8 mouse cellular contexts compared by ENCODE assay signal in genomic region chr13:58384371-58384770, GRCm38 (mm10). TPM values are rescaled to one million over a fixed set of nuclear protein-coding genes. Genes with fewer than 3 reads are reported as not detected.
DNase-seq lines count a peak whose midpoint lies in the region; ATAC-seq and TF ChIP-seq lines count a peak whose summit lies in the region.

No protein-coding gene starts in this region.

- no peak for ATAC-seq in heart, embryonic 16.5 days (replicated peaks; ENCODE audit: extremely low read depth, insufficient read depth, low FRiP score)
- peak; percentile 35; the same call in 1 of the 2 replicates for ATAC-seq in hindbrain, embryonic 12.5 days (ENCODE audit: low FRiP score)
- ATAC-seq in midbrain, embryonic 12.5 days (ENCODE audit: low FRiP score, low read depth) = 0 out of 2 replicates have a peak, but pooled peaks have one; percentile 56

- H3K36me3 ChIP-seq in heart, embryonic 16.5 days (ENCODE audit: control insufficient read depth, insufficient read depth) = peaks cover 25% of the 10 kb centered on the region
- peaks cover 33% of the 10 kb centered on the region for H3K36me3 ChIP-seq in hindbrain, embryonic 12.5 days
- peaks cover 31% of the 10 kb centered on the region for H3K36me3 ChIP-seq in midbrain, embryonic 12.5 days

- H3K9ac ChIP-seq in heart, embryonic 16.5 days (ENCODE audit: low read length) = peak overlapping the region; percentile 95
- peak overlapping the region; percentile 82 for H3K9ac ChIP-seq in hindbrain, embryonic 12.5 days
- peak overlapping the region; percentile 74 for H3K9ac ChIP-seq in midbrain, embryonic 12.5 days (replicated peaks)

- H3K4me1 ChIP-seq in heart, embryonic 16.5 days (ENCODE audit: control insufficient read depth, insufficient read depth, low read length) = peaks cover 13% of the 10 kb centered on the region; the same call in 1 of the 2 replicates
- H3K4me1 ChIP-seq in bone marrow, adult 2 months (ENCODE audit: control insufficient read depth, insufficient read depth, low read length) = peaks cover 2% of the 10 kb centered on the region
- peaks cover 5% of the 10 kb centered on the region for H3K4me1 ChIP-seq in hindbrain, embryonic 12.5 days
- peaks cover 6% of the 10 kb centered on the region for H3K4me1 ChIP-seq in midbrain, embryonic 12.5 days

- no peak for TF ChIP-seq CTCF in bone marrow, adult 2 months (IDR thresholded peaks at IDR 0.05; ENCODE audit: control insufficient read depth, insufficient read depth, low read length)

- TF ChIP-seq POLR2A in bone marrow, adult 2 months (IDR thresholded peaks at IDR 0.05; ENCODE audit: borderline replicate concordance, control insufficient read depth, low read depth, low read length) = no peak

- H3K4me3 ChIP-seq in heart, embryonic 16.5 days (ENCODE audit: low read length) = peak overlapping the region; percentile 88
- H3K4me3 ChIP-seq in bone marrow, adult 2 months (replicated peaks; ENCODE audit: control insufficient read depth, low read depth, low read length) = peak overlapping the region; percentile 97
- peak overlapping the region; percentile 67 for H3K4me3 ChIP-seq in hindbrain, embryonic 12.5 days
- peak overlapping the region; percentile 82 for H3K4me3 ChIP-seq in midbrain, embryonic 12.5 days

- 41% methylated on average over 11 of the region's 11 CpGs for WGBS in heart, embryonic 16.5 days
- 36% methylated on average over 11 of the region's 11 CpGs for WGBS in bone marrow, adult 2 months
- WGBS in hindbrain, embryonic 12.5 days = 49% methylated on average over 11 of the region's 11 CpGs
- 60% methylated on average over 11 of the region's 11 CpGs for WGBS in midbrain, embryonic 12.5 days

- H3K4me2 ChIP-seq in heart, embryonic 16.5 days (ENCODE audit: low read depth, low read length) = peak overlapping the region; percentile 93
- peak overlapping the region; percentile 92 for H3K4me2 ChIP-seq in hindbrain, embryonic 12.5 days (replicated peaks)
- H3K4me2 ChIP-seq in midbrain, embryonic 12.5 days (replicated peaks) = peak overlapping the region; percentile 78

- no peak overlapping the region; the same call in 1 of the 2 replicates for H3K27ac ChIP-seq in heart, embryonic 16.5 days (ENCODE audit: low read length)
- H3K27ac ChIP-seq in bone marrow, adult 2 months (ENCODE audit: control insufficient read depth, insufficient read depth, low read depth, low read length, poor library complexity) = no peak overlapping the region
- H3K27ac ChIP-seq in hindbrain, embryonic 12.5 days = no peak overlapping the region
- no peak overlapping the region for H3K27ac ChIP-seq in midbrain, embryonic 12.5 days (replicated peaks)

- intact Hi-C loops in left cerebral cortex, postnatal 10 days (cut with DNase I) = no loop called here

- no peaks in the 10 kb centered on the region for H3K27me3 ChIP-seq in heart, embryonic 16.5 days (ENCODE audit: control insufficient read depth, insufficient read depth, low read length)
- no peaks in the 10 kb centered on the region for H3K27me3 ChIP-seq in hindbrain, embryonic 12.5 days
- no peaks in the 10 kb centered on the region for H3K27me3 ChIP-seq in midbrain, embryonic 12.5 days

- no peak for DNase-seq in heart, adult 8-10 months (ENCODE audit: low spot score)
- no peak for DNase-seq in Muller cell, postnatal 12 days (ENCODE audit: inconsistent ontology term)
- no peak for DNase-seq in left cerebral cortex, postnatal 10 days (ENCODE audit: extremely low spot score in 1 of 2, low spot score in 2 of 2)
- DNase-seq in urinary bladder, adult 18-20 months (ENCODE audit: low spot score in 2 of 2) = no peak

- H3K9me3 ChIP-seq in heart, embryonic 16.5 days (replicated peaks; ENCODE audit: control insufficient read depth, low read length) = peaks cover 17% of the 10 kb centered on the region
- H3K9me3 ChIP-seq in hindbrain, embryonic 12.5 days (replicated peaks) = peaks cover 23% of the 10 kb centered on the region
- peaks cover 22% of the 10 kb centered on the region for H3K9me3 ChIP-seq in midbrain, embryonic 12.5 days

RNA-seq across cellular contexts. Expression of gene 2210016F16Rik, which starts 0.7 kb away (rescaled TPM):
- 29.5 and 32.1 TPM in 2 replicates for polyA plus RNA-seq in heart, embryonic 16.5 days (2015; fragmentation: Nextera tagmentation; extraction: Ambion mirVana)
- 10 to 100 TPM; 16.5 to 18.1 (median 17.0) TPM for total RNA-seq in heart, adult 8-10 months (2022)
- polyA plus RNA-seq in bone marrow, adult 2 months (2011; ENCODE audit: insufficient read depth, insufficient read length, low replicate concordance, missing spikeins) = 7.0 and 8.2 TPM in 2 replicates
- polyA plus RNA-seq in hindbrain, embryonic 12.5 days (2016; fragmentation: Nextera tagmentation; extraction: Ambion mirVana) = 24.1 and 27.3 TPM in 2 replicates
- 26.7 and 29.4 TPM in 2 replicates for polyA plus RNA-seq in midbrain, embryonic 12.5 days (2016; fragmentation: Nextera tagmentation; extraction: Ambion mirVana)
- total RNA-seq in left cerebral cortex, postnatal 10 days (2021) = 1 to 10 TPM; 4.7 to 5.6 TPM

RNA-seq across cellular contexts. Expression of gene Rmi1, which starts 17.7 kb away (rescaled TPM):
- 19.4 and 21.9 TPM in 2 replicates for polyA plus RNA-seq in heart, embryonic 16.5 days (2015; fragmentation: Nextera tagmentation; extraction: Ambion mirVana)
- total RNA-seq in heart, adult 8-10 months (2022) = 10 to 100 TPM in 1 of 4 experiments, 1 to 10 TPM in 3; 9.0 to 10.5 (median 9.7) TPM
- polyA plus RNA-seq in bone marrow, adult 2 months (2011; ENCODE audit: insufficient read depth, insufficient read length, low replicate concordance, missing spikeins) = 17.3 and 21.2 TPM in 2 replicates
- polyA plus RNA-seq in hindbrain, embryonic 12.5 days (2016; fragmentation: Nextera tagmentation; extraction: Ambion mirVana) = 29.6 and 32.1 TPM in 2 replicates
- polyA plus RNA-seq in midbrain, embryonic 12.5 days (2016; fragmentation: Nextera tagmentation; extraction: Ambion mirVana) = 29.4 and 31.0 TPM in 2 replicates
- 10 to 100 TPM; 14.5 to 14.7 TPM for total RNA-seq in left cerebral cortex, postnatal 10 days (2021)

RNA-seq across cellular contexts. Expression of gene Hnrnpk, which starts 18.8 kb away (rescaled TPM):
- polyA plus RNA-seq in heart, embryonic 16.5 days (2015; fragmentation: Nextera tagmentation; extraction: Ambion mirVana) = 956 and 1,061 TPM in 2 replicates
- total RNA-seq in heart, adult 8-10 months (2022) = 100 to 1,000 TPM; 405 to 444 (median 422) TPM
- polyA plus RNA-seq in bone marrow, adult 2 months (2011; ENCODE audit: insufficient read depth, insufficient read length, low replicate concordance, missing spikeins) = 457 and 544 TPM in 2 replicates
- 1,934 and 2,030 TPM in 2 replicates for polyA plus RNA-seq in hindbrain, embryonic 12.5 days (2016; fragmentation: Nextera tagmentation; extraction: Ambion mirVana)
- polyA plus RNA-seq in midbrain, embryonic 12.5 days (2016; fragmentation: Nextera tagmentation; extraction: Ambion mirVana) = 2,145 and 2,244 TPM in 2 replicates
- 100 to 1,000 TPM; 729 to 758 TPM for total RNA-seq in left cerebral cortex, postnatal 10 days (2021)

RNA-seq across cellular contexts. Expression of gene Kif27, which starts 25.4 kb away (rescaled TPM):
- 0.30 and 0.35 TPM in 2 replicates for polyA plus RNA-seq in heart, embryonic 16.5 days (2015; fragmentation: Nextera tagmentation; extraction: Ambion mirVana)
- under 1 TPM in 3 of 4 experiments, not detected in 1; 0.09 to 0.11 (median 0.11) TPM for total RNA-seq in heart, adult 8-10 months (2022)
- polyA plus RNA-seq in bone marrow, adult 2 months (2011; ENCODE audit: insufficient read depth, insufficient read length, low replicate concordance, missing spikeins) = not detected in 2 replicates
- polyA plus RNA-seq in hindbrain, embryonic 12.5 days (2016; fragmentation: Nextera tagmentation; extraction: Ambion mirVana) = 2.4 and 2.5 TPM in 2 replicates
- 1.3 and 1.4 TPM in 2 replicates for polyA plus RNA-seq in midbrain, embryonic 12.5 days (2016; fragmentation: Nextera tagmentation; extraction: Ambion mirVana)
- 1 to 10 TPM; 2.0 to 3.6 TPM for total RNA-seq in left cerebral cortex, postnatal 10 days (2021)
